Mouse (Mus musculus) hindbrain, postnatal 0 days (tissue): ENCODE results near the gene Sppl2b. TPM values are rescaled to one million over a fixed set of nuclear protein-coding genes. Genes with fewer than 3 reads are reported as not detected.

ENCODE experiments used
- ATAC-seq: fragments of 200-750 bp; cut with Nextera tagmentation; 2 replicates; pipeline ENCODE4 v1.8.0; 2017; ENCODE audit warnings: mild to moderate bottlenecking, moderate TSS enrichment, moderate library complexity
- DNase-seq: peaks from one replicate; pipeline ENCODE4 v3.0.0-alpha.2; 2015; ENCODE audit warnings: low spot score
- H3K27ac ChIP-seq: fragments of 300-500 bp; sonication (generic); 2 replicates; pipeline ENCODE4 v1.5.1; 2014; ENCODE audit warnings: mild to moderate bottlenecking
- H3K27me3 ChIP-seq: fragments of 300-500 bp; sonication (generic); 2 replicates; pipeline ENCODE4 v1.6.1; 2014; ENCODE audit warnings: low read length, mixed read lengths; ENCODE audit not compliant: insufficient read depth
- H3K36me3 ChIP-seq: fragments of 300-500 bp; sonication (generic); 2 replicates; pipeline ENCODE4 v1.6.1; 2014; ENCODE audit warnings: low read length, mixed read lengths; ENCODE audit not compliant: insufficient read depth
- H3K4me1 ChIP-seq: fragments of 300-500 bp; sonication (generic); 2 replicates; pipeline ENCODE4 v1.6.1; 2014; ENCODE audit warnings: antibody characterized with exemption, low read length, mixed read lengths; ENCODE audit not compliant: insufficient read depth
- H3K4me2 ChIP-seq: fragments of 300-500 bp; sonication (generic); 2 replicates; pipeline ENCODE4 v1.6.1; 2014; ENCODE audit warnings: low read depth, mild to moderate bottlenecking, low read length, moderate library complexity, mixed read lengths
- H3K4me3 ChIP-seq: fragments of 300-500 bp; sonication (generic); 2 replicates; pipeline ENCODE4 v1.5.1; 2014; ENCODE audit warnings: low read length
- H3K9ac ChIP-seq: fragments of 300-500 bp; sonication (generic); replicated peaks from 2 replicates; pipeline ENCODE4 v1.6.1; 2014; ENCODE audit warnings: mild to moderate bottlenecking, low read length, moderate library complexity, mixed read lengths
- H3K9me3 ChIP-seq: fragments of 300-500 bp; sonication (generic); 2 replicates; pipeline ENCODE4 v1.6.1; 2016; ENCODE audit warnings: low read length, mixed read lengths
- CTCF ChIP-seq: IDR thresholded peaks from 2 replicates; pipeline ENCODE4 v1.5.1; 2016; ENCODE audit warnings: antibody characterized with exemption, control low read depth, low read depth
- WGBS: fragments of 180-500 bp; shearing (Covaris S2); extraction: QIAGEN DNeasy Blood & Tissue Kit; methylation state at CpG from one replicate; pipeline ENCODE4 v1.1.7; 2014; 5-methylcytosine and 5-hydroxymethylcytosine counted together
- polyA plus RNA-seq: library from polyadenylated mRNA; unstranded; fragments of >200 nt; fragmentation: Nextera tagmentation; extraction: Ambion mirVana; gene quantifications from 2 replicates; pipeline ENCODE4 v1.2.1, GENCODE M21; 2015
- total RNA-seq: library from RNA; depleted of rRNA; stranded (reverse); fragments of >200 nt; gene quantifications from 2 replicates; pipeline ENCODE4 v1.2.3, GENCODE M21; 2014; rRNA removed

Sppl2b gene
- total RNA-seq (161 and 174 TPM in 2 replicates), polyA plus RNA-seq (76.0 and 76.2 TPM in 2 replicates)

- H3K36me3 ChIP-seq: peaks cover 15% of the 10 kb centered on the region
- peak within 1 kb of the TSS; percentile 70 for H3K4me3 ChIP-seq
- no peak for TF ChIP-seq CTCF
- no peaks in the 10 kb centered on the region for H3K27me3 ChIP-seq
- DNase-seq: peak; percentile 99
- peak within 1 kb of the TSS; percentile 99 for H3K4me2 ChIP-seq
- H3K4me1 ChIP-seq: peaks cover 16% of the 10 kb centered on the region; the same call in 1 of the 2 replicates
- peak within 1 kb of the TSS; percentile 86 for H3K27ac ChIP-seq
- H3K9ac ChIP-seq: peak within 1 kb of the TSS; percentile 84
- H3K9me3 ChIP-seq: no peaks in the 10 kb centered on the region
- peak; percentile 84 for ATAC-seq
- under 1% methylated on average over 81 of the region's 81 CpGs for WGBS
Observed at GRCm38 (mm10) chr10:80854913-80855748, at the start of gene Sppl2b, which contains the start of gene Lsm7. Sppl2b (plus strand) TSS chr10:80855275. Lsm7 (minus strand) TSS chr10:80855209.

DNA sequence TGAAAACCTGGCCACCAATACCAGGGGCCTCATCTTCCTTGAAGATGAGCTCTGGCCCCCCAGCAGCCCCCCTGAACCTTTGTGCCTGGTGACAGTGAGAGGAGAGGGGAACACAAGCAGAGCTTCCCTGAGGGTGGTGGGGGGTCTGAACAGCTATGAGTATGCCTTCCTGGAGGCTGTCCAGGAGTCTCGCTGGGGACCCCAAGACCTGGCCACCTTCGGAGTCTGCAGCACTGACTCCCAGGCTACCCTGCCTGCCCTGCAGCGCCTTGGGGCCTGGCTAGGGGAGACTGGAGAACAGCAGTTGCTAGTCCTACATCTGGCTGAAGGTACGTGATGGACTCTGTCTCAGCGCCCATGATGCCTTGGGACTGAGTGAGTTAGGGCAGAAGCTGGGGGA lies 49.8 kb upstream of the Sppl2b start:
- Histone ChIP-seq H3K9ac (no peak overlapping the region), H3K4me2 (no peak overlapping the region), H3K9me3 (no peaks in the 10 kb centered on the region), H3K27me3 (peaks cover 5% of the 10 kb centered on the region; the same call in 1 of the 2 replicates), H3K27ac (no peak overlapping the region), H3K36me3 (peaks cover 36% of the 10 kb centered on the region), H3K4me3 (no peak overlapping the region), H3K4me1 (peaks cover 21% of the 10 kb centered on the region)
- DNase-seq (no peak), ATAC-seq (no peak)
- WGBS: 68% methylated on average over 5 of the region's 5 CpGs
- TF ChIP-seq CTCF: no peak

DNA sequence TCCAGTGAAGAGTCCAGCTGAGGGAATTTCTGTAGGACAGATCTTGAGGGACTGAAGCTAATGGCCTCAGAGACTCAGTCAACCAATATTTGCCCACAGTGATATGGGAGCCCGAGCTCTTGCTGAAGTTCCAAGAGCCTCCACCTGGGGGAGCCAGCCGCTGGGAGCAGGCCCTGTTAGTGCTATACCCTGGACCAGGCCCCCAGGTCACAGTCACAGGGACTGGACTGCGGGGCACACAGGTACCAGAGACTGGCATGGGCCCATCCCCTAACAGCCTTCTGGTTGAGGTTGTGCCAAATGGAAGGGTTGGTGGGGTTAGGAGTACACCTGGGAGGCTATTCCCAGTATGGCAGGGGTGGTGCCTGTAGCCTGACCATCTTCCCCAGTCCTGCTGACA lies 49.1 kb upstream of the Sppl2b start:
- WGBS: 12% methylated on average over 3 of the region's 3 CpGs
- H3K36me3 ChIP-seq: peaks cover 36% of the 10 kb centered on the region
- H3K27ac ChIP-seq: no peak overlapping the region
- DNase-seq (peak; percentile 76), ATAC-seq (peak; percentile 34)
- H3K9ac ChIP-seq: peak overlapping the region; percentile 79; the same call in 1 of the 2 replicates
- H3K27me3 ChIP-seq: peaks cover 5% of the 10 kb centered on the region; the same call in 1 of the 2 replicates
- TF ChIP-seq CTCF: peak; percentile 84
- H3K4me3 ChIP-seq: no peak overlapping the region
- no peaks in the 10 kb centered on the region for H3K9me3 ChIP-seq
- peaks cover 21% of the 10 kb centered on the region for H3K4me1 ChIP-seq
- H3K4me2 ChIP-seq: no peak overlapping the region

DNA sequence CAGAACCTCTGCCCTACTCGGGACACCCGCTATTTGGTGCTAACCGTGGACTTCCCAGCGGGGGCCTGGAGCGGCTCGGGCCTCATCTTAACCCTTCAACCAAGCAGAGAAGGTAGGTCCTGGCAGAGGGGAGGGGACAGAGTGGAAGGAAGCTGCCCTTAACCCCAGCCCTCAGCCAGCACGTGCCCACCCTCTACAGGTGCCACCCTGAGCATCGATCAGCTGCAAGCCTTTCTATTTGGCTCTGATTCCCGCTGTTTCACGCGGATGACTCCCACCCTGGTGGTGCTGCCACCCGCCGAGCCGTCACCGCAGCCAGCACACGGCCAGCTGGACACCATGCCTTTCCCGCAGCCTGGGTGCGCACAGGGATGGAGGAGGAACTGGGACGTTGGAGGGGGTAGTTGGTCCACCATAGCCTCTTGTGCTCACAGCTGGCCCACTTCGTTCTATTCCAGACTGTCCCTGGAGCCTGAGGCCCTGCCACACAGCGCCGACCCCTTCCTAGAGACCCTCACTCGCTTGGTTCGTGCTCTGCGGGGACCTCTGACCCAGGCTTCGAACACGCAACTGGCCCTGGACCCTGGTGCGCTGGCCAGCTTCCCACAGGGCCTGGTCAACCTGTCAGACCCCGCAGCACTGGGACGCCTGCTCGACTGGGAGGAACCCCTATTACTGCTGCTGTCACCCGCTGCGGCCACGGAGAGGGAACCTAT lies 48.6 kb upstream of the Sppl2b start:
- Histone ChIP-seq H3K27me3 (peaks cover 5% of the 10 kb centered on the region; the same call in 1 of the 2 replicates), H3K9me3 (no peaks in the 10 kb centered on the region), H3K9ac (peak overlapping the region; percentile 79), H3K36me3 (peaks cover 31% of the 10 kb centered on the region), H3K27ac (peak overlapping the region; percentile 79), H3K4me2 (peak overlapping the region; percentile 81), H3K4me1 (peaks cover 21% of the 10 kb centered on the region), H3K4me3 (peak overlapping the region; percentile 43)
- ATAC-seq (no peak), DNase-seq (no peak)
- 27% methylated on average over 32 of the region's 34 CpGs for WGBS
- no peak for TF ChIP-seq CTCF

GRCm38 (mm10) chr10:80807057-80807627 lies 47.9 kb upstream of the Sppl2b start:
- H3K36me3 ChIP-seq: peaks cover 25% of the 10 kb centered on the region
- no peaks in the 10 kb centered on the region for H3K9me3 ChIP-seq
- peak overlapping the region; percentile 79 for H3K9ac ChIP-seq
- 0% methylated on average over 58 of the region's 58 CpGs for WGBS
- peak overlapping the region; percentile 43 for H3K4me3 ChIP-seq
- peaks cover 21% of the 10 kb centered on the region for H3K4me1 ChIP-seq
- H3K27ac ChIP-seq: peak overlapping the region; percentile 79
- peak; percentile 91 for DNase-seq
- TF ChIP-seq CTCF: no peak
- peak; percentile 84 for ATAC-seq
- peaks cover 5% of the 10 kb centered on the region; the same call in 1 of the 2 replicates for H3K27me3 ChIP-seq
- H3K4me2 ChIP-seq: peak overlapping the region; percentile 81
